Mouse (Mus musculus): ENCODE results near the gene Ppp3ca. TPM values are rescaled to one million over a fixed set of nuclear protein-coding genes. Genes with fewer than 3 reads are reported as not detected.
A peak's percentile ranks its signal among the peaks of the same experiment; 100 is the strongest.

Gene Ppp3ca
- polyA plus RNA-seq, 1 experiment, result 97.9 TPM

GRCm38 (mm10) chr3:136752126-136752716 lies 82.3 kb downstream of the Ppp3ca start:
- peaks cover 24% of the 10 kb centered on the region for H3K4me1 ChIP-seq (ENCODE audit: control insufficient read depth, insufficient read depth, low read length)
- no peak for TF ChIP-seq POLR2A (IDR thresholded peaks at IDR 0.05; ENCODE audit: borderline replicate concordance, low read depth, low read length)
- TF ChIP-seq CTCF (IDR thresholded peaks at IDR 0.05; ENCODE audit: low read depth, low read length), result no peak
- H3K4me3 ChIP-seq (ENCODE audit: insufficient read depth, low read length), result no peak overlapping the region
- no peak overlapping the region for H3K27ac ChIP-seq (ENCODE audit: insufficient read depth, low read depth, low read length)

DNA sequence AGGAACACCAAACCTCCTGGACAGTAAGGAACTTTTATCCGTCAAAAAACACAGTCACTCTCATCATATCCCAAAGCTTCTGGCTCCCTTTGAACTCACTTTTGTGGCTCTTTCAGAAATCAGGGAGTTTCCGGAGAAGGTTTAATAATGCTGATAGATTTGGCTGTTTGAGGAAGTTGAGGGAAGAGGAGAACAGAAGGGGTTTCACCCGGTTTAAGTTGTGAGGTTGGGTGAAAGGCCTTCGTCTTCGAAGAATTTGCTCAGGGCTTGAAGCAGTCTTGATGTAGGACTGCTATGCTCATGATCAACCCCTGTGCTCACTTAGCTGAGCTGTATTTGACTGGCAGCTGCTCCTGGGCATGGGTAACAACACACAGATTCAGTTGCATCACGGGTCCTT lies 86.2 kb downstream of the Ppp3ca start:
- H3K4me3 ChIP-seq (ENCODE audit: insufficient read depth, low read length), result no peak overlapping the region
- H3K27ac ChIP-seq (ENCODE audit: insufficient read depth, low read depth, low read length), result no peak overlapping the region
- no peak for TF ChIP-seq POLR2A (IDR thresholded peaks at IDR 0.05; ENCODE audit: borderline replicate concordance, low read depth, low read length)
- TF ChIP-seq CTCF (IDR thresholded peaks at IDR 0.05; ENCODE audit: low read depth, low read length), result no peak
- peaks cover 17% of the 10 kb centered on the region for H3K4me1 ChIP-seq (ENCODE audit: control insufficient read depth, insufficient read depth, low read length)

DNA sequence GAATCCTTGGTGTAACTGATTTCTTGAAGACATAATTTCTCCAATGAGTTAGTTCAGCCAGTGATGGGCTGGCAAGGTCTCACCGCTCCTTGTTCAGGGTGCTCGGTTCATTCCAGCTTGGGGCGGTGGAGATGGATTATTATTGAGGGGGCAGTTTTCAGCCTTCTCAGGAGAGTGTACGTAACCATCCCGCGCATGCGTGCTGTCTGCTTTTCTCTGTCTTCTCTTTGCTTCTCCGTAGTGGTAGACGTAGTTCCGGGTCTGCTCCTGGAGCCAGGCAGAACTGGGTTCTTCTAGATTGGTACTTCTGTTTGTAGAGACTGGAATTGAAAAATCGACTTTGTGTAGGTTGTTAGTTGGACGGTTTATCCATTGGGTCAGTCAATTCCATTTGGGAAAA lies 89.5 kb downstream of the Ppp3ca start:
- Histone ChIP-seq H3K4me3 (ENCODE audit: insufficient read depth, low read length) (no peak overlapping the region), H3K4me1 (ENCODE audit: control insufficient read depth, insufficient read depth, low read length) (peaks cover 29% of the 10 kb centered on the region), H3K27ac (ENCODE audit: insufficient read depth, low read depth, low read length) (no peak overlapping the region)
- TF ChIP-seq POLR2A (IDR thresholded peaks at IDR 0.05; ENCODE audit: borderline replicate concordance, low read depth, low read length) (no peak), CTCF (IDR thresholded peaks at IDR 0.05; ENCODE audit: low read depth, low read length) (no peak)

- Histone ChIP-seq H3K4me1 (ENCODE audit: control insufficient read depth, insufficient read depth, low read length) (peaks cover 30% of the 10 kb centered on the region), H3K4me3 (ENCODE audit: insufficient read depth, low read length) (no peak overlapping the region), H3K27ac (ENCODE audit: insufficient read depth, low read depth, low read length) (no peak overlapping the region)
- no peak for TF ChIP-seq POLR2A (IDR thresholded peaks at IDR 0.05; ENCODE audit: borderline replicate concordance, low read depth, low read length)
- TF ChIP-seq CTCF (IDR thresholded peaks at IDR 0.05; ENCODE audit: low read depth, low read length), result no peak
These were observed 91.5 kb downstream of the Ppp3ca start for GRCm38 (mm10) chr3:136761292-136761978.

- no peak for TF ChIP-seq CTCF (IDR thresholded peaks at IDR 0.05; ENCODE audit: low read depth, low read length)
- TF ChIP-seq POLR2A (IDR thresholded peaks at IDR 0.05; ENCODE audit: borderline replicate concordance, low read depth, low read length), result no peak
- H3K27ac ChIP-seq (ENCODE audit: insufficient read depth, low read depth, low read length), result no peak overlapping the region
- peaks cover 32% of the 10 kb centered on the region for H3K4me1 ChIP-seq (ENCODE audit: control insufficient read depth, insufficient read depth, low read length)
- H3K4me3 ChIP-seq (ENCODE audit: insufficient read depth, low read length), result no peak overlapping the region
These were observed 92.0 kb downstream of the Ppp3ca start for GRCm38 (mm10) chr3:136761979-136762341.

GRCm38 (mm10) chr3:136763717-136764270 lies 93.9 kb downstream of the Ppp3ca start:
- Histone ChIP-seq H3K27ac (ENCODE audit: insufficient read depth, low read depth, low read length) (no peak overlapping the region), H3K4me3 (ENCODE audit: insufficient read depth, low read length) (no peak overlapping the region), H3K4me1 (ENCODE audit: control insufficient read depth, insufficient read depth, low read length) (peaks cover 37% of the 10 kb centered on the region)
- TF ChIP-seq POLR2A (IDR thresholded peaks at IDR 0.05; ENCODE audit: borderline replicate concordance, low read depth, low read length) (no peak), CTCF (IDR thresholded peaks at IDR 0.05; ENCODE audit: low read depth, low read length) (no peak)

GRCm38 (mm10) chr3:136765569-136765968 lies 95.6 kb downstream of the Ppp3ca start:
- Histone ChIP-seq H3K27ac (ENCODE audit: insufficient read depth, low read depth, low read length) (peak overlapping the region; percentile 4; the same call in 1 of the 2 replicates), H3K4me1 (ENCODE audit: control insufficient read depth, insufficient read depth, low read length) (peaks cover 44% of the 10 kb centered on the region), H3K4me3 (ENCODE audit: insufficient read depth, low read length) (no peak overlapping the region)
- TF ChIP-seq CTCF (IDR thresholded peaks at IDR 0.05; ENCODE audit: low read depth, low read length) (no peak), POLR2A (IDR thresholded peaks at IDR 0.05; ENCODE audit: borderline replicate concordance, low read depth, low read length) (no peak)

- no peak overlapping the region for H3K4me3 ChIP-seq (ENCODE audit: insufficient read depth, low read length)
- peaks cover 32% of the 10 kb centered on the region for H3K4me1 ChIP-seq (ENCODE audit: control insufficient read depth, insufficient read depth, low read length)
- H3K27ac ChIP-seq (ENCODE audit: insufficient read depth, low read depth, low read length), result no peak overlapping the region
- TF ChIP-seq POLR2A (IDR thresholded peaks at IDR 0.05; ENCODE audit: borderline replicate concordance, low read depth, low read length), result no peak
- no peak for TF ChIP-seq CTCF (IDR thresholded peaks at IDR 0.05; ENCODE audit: low read depth, low read length)
These were observed 99.0 kb downstream of the Ppp3ca start for GRCm38 (mm10) chr3:136768775-136769485.

GRCm38 (mm10) chr3:136769486-136769882 lies 99.6 kb downstream of the Ppp3ca start:
- H3K4me1 ChIP-seq (ENCODE audit: control insufficient read depth, insufficient read depth, low read length), result peaks cover 32% of the 10 kb centered on the region
- H3K4me3 ChIP-seq (ENCODE audit: insufficient read depth, low read length), result no peak overlapping the region
- no peak for TF ChIP-seq CTCF (IDR thresholded peaks at IDR 0.05; ENCODE audit: low read depth, low read length)
- no peak for TF ChIP-seq POLR2A (IDR thresholded peaks at IDR 0.05; ENCODE audit: borderline replicate concordance, low read depth, low read length)
- H3K27ac ChIP-seq (ENCODE audit: insufficient read depth, low read depth, low read length), result no peak overlapping the region

DNA sequence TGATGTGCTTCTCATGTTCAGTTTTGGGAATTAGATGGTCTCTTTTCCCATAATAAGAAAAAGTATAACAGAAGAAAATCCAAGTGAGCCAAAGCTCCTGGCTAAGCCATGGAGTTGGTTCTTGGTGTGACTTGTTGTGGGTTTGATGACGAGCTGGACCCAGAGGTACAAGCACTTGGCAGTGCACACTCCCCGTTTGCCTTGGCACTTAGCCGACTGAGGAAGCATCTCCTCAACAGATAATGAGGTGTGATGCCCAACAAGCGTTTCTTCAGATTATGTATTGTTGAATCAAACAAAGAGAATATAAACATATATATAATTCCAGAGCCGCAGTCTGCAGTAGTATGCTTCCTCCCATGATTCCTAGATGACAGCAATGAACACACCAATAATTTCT lies 101.8 kb downstream of the Ppp3ca start:
- TF ChIP-seq CTCF (IDR thresholded peaks at IDR 0.05; ENCODE audit: low read depth, low read length) (no peak), POLR2A (IDR thresholded peaks at IDR 0.05; ENCODE audit: borderline replicate concordance, low read depth, low read length) (no peak)
- Histone ChIP-seq H3K4me3 (ENCODE audit: insufficient read depth, low read length) (no peak overlapping the region), H3K4me1 (ENCODE audit: control insufficient read depth, insufficient read depth, low read length) (peaks cover 19% of the 10 kb centered on the region), H3K27ac (ENCODE audit: insufficient read depth, low read depth, low read length) (no peak overlapping the region)

Measured in bone marrow macrophage, adult 2 months (primary cell).